Mouse (Mus musculus) kidney, adult 9 months (tissue): ENCODE measurements around the gene Gm26992.
A peak's percentile ranks its signal among the peaks of the same experiment; 100 is the strongest.
"Not testable (repeated sequence)": the region's sequence is repeated elsewhere in the genome, so short reads cannot be mapped to it uniquely, and the experiment has no call there.

ENCODE experiments used
- DNase-seq: peaks from one replicate; pipeline ENCODE4 v3.0.0; 2022

The Gm26992 gene

DNA sequence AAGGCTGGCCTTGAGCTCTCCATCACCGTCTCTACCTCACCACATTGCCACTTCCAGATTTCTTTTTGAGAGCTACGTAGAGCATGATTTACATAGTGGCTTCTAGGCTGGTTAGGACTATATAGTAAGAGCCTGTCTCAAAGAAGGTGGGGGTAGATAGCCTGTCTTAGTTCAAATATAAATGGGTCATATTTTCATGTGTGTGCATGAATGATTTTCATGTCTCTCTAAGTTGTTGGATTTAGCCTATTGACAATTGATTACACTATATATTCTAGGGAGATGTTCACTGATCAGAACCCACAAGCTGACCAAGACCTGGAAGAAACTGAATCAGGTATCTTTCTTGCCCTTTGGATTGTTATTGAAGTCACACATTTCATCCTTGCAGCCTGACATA, at the start of gene Gm26992:
TSS of gene Gm26992 (plus strand) at position 301 of the 400 bp plus-strand sequence.
- no peak for DNase-seq

DNA sequence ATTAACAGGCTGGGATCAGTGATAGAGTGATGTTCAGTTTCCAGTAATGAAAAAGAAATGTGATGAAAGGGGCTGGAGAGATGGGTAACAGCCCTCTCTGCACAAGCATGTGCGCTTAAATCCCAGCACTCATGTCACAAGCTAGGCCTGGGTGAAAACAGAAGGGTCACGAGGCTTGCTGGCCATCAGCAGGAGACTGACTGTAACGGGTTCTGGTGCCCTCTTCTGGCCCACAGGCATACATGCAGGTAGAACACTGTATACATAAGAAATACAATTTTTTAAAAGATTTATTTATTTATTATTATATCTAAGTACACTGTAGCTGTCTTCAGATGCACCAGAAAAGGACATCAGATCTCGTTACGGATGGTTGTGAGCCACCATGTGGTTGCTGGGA, 47.6 kb upstream of the Gm26992 start:
- peak; percentile 7 for DNase-seq

DNA sequence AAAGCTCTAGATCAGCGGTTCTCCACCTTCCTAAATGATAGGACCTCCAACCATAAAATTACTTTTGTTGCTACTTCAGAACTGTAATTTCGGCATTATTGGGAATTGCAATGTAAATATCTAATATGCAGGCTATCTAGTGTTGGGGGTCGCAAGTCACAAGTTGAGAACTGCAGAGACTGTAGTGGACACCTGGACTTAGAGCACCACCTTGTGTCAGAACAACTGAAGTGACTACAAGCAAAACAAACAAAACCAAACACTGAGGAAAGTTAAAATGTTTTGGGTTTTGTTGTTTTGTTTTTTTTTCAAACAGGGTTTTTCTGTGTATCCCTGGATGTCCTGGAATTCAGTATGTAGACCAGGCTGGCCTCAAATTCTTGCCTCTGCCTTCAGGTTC, 37.3 kb upstream of the Gm26992 start:
- DNase-seq, result no peak

DNA sequence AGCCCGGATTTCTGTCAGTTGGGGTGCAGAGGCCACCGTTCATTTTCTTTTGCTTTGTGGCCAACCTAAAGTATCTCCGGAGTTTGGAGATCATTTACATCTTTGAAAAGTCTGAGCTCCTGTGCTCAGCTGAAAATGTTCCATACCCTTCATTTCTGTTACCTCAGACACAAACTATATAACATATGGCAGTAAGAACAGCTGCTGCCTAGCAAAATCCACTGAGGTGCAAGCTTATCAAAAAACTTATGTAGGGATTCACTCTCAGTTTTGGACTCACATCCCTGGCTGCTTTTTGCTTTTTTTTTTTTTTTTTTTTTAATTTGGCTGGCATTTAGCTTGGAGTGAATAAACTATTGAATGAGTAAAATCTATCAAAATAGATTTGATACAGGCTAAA, 33.7 kb upstream of the Gm26992 start:
- DNase-seq, result no peak

DNA sequence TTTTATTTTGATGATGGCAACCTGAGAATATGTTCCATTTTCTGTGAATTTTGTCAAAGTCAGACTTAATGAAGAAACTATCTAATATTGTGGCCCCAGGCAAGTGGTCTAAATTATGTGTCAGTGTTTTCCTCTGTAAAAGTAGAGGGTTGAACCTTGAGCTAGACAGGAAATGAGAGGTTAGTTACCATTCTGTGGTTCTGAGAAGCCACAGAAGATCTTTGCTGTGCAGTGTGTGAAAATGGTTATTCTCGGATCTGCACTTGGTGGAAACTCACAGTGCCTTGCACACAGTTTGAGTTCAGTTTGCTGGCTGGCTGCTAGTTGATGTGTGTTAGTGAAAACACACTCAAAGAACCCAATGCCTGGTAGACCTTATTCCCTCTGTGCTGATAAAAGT, 28.0 kb upstream of the Gm26992 start:
- no peak for DNase-seq

DNA sequence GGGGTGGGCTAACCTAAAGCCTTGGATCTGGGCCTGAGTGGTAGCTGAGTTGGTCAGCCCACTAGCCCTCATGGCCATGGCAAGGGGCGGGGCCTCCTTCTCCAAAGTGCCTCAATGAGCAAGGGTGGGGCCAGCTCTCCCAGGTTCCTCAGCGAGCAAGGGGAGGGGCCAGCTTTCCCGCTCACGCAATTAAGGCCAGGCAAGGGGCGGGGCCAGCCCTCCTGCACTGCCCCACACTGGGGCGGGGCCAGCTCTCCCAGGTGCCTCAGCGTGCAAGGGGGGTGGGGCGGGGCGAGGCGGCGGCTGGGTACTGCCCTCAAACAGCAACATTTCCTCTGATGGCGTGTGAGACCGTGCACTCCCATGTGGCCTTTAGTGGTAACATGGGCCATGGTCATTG, 16.8 kb upstream of the Gm26992 start:
- no peak for DNase-seq

DNA sequence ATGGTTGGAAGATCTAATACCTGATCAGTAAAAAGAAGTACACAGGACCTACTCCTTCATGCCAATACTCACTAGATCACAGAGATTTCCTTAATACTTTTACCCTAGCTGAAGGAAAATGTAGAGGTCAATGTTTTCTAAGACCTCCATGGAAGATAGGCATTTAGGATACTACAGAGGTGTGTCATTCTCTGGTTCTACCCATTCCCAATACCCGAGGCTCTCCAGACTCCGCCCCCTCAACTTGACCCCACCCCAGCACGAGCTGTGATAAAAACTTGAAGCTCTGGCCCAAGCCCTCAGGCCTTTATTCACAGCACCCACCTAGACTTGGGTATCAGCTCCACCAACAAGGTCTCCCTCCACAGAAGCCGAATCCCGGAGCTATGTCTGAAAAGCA, 7.6 kb upstream of the Gm26992 start, which contains the start of gene Tsx:
TSS of gene Tsx (plus strand) at position 301 of the 400 bp plus-strand sequence.
- no peak for DNase-seq

DNA sequence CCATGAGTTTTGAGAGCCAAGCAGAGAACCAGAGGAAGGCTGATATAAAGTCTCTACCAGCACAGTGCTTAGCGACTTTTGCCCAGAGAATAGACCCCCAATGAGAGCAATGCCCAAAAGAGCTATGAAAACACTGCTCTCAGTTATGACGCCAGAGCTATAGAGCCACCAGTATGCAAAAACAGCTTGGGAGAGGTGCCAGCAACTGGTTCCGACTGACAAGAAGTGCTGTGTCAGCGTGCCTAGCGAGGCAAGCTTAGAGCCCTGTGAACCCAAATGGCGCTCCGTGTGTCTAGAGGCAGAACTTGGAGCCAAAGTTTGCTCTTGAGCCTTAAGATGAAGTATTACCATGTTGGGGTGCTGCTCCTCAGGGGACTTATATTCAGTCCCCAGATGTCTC, 5.9 kb downstream of the Gm26992 start:
- DNase-seq, result peak; percentile 2

DNA sequence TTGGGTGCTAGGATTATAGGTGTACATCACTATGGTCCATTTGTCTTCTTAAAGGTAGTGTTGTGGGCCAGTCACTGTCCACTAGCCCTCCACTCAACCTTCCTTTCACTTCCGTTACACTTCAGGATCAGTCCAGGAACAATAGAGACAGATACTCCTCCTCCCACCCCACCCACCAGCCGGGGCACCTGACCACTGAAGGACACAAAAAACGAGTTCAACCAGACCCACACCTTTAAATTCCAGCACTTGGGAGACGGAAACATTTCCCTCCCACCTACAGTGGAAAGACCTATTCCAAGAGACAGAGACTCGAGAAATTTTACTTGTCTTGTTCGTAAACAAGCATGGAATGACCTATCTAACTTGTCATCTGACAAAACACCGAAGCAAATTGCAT, 10.5 kb downstream of the Gm26992 start:
- DNase-seq, result no peak

DNA sequence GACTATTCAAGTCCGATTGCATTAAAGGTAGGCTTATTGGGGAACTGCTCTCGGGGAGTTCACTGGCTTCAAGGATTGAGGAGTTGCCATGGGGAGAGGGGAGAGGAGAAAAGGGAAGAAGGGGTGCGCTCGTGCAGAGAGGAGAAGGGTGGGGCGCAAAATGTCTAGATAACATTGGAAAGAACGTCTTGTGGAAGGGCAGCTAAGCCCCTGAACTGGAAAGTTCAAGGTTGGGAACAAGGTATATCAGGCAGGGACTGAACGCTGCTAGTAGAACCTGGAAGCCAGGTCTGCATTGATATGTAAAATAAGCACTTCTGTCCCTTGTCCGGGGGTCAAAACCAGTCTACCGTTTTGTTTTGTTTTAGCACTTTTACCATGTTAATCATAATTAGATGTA, 16.2 kb downstream of the Gm26992 start:
- no peak for DNase-seq

DNA sequence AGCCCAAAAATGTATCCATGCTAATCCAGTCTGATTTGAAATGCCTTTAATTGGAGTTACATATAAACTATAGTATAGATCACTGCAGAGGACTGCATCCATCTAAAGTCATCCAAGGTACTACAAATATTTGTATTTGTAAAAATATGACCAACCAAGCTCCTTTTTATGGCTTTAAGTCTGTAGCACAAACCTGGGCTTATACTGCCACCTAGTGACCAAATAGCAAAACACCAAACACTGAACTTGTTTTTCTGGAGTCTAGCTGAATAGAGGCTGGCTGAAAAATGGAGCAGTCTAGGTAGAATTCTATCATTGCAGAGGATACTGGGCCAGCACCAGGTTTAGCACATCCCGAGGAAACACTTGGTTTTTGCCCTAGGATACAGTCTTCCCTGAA, 19.0 kb downstream of the Gm26992 start:
- peak; percentile 34 for DNase-seq

DNA sequence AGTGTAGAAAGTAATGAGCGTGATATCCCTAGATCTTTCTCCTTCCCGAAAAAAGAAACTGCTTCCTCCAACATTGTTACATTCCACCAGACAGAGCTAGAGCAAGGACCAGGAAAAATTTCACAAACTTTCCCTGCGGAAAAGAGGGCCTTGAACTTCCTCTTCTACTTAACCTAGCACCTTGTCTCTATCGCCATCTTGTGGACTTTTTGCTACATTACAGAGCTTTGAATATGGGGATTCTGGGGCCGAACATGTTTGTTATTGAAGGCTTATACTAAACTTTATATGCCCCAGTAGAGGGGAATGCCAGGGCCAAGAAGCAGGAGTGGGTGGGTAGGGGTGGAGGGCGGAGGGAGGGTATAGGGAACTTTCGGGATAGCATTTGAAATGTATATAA, 21.9 kb downstream of the Gm26992 start:
- DNase-seq, result peak; percentile 40

DNA sequence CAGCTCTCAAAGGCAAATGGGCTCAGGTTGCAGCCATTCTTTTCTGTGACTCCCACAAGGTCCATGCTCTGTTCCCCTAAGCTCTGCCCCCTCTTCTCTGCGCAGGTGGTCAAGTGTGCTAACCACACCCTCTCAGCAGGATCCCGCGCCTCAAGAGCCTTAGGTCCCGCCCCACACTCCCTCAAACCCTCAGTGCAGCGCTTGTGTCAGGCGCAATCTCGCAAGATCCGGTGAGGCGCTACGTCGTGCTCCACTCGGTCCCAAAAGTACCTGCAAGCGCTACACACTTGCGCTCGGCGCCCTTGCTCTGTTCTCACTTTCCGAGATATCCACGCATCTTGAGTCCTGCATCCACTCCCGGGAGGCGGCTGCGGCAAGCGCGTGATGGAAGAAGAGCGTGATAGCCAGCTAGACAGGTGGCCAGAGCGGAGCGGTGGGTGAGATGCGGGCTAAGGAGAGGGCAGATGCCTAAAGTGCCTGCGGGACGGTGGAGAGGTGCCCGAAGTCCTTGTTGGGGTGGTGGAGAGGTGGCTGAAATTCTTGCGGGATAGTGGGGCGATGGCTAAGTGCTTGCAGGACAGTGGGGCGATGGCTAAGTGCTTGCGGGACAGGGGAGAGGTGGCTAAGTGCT, 25.8 kb downstream of the Gm26992 start:
- DNase-seq, result peak; percentile 9

DNA sequence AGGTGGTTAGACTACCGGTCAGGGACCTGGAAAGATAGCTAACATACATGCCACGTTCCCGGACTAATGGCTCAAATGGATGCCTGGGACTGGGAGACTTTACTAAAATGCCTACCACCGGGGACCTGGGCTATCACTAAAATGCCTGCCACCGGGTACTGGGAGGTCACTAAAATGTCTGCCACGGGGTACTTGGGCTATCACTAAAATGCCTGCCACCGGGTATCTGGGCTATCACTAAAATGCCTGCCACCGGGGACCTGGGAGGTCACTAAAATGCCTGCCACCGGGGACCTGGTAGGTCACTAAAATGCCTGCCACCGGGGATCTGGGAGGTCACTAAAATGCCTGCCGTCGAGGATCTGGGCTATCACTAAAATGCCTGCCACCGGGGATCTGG, 26.6 kb downstream of the Gm26992 start:
- DNase-seq, result not testable (repeated sequence)

DNA sequence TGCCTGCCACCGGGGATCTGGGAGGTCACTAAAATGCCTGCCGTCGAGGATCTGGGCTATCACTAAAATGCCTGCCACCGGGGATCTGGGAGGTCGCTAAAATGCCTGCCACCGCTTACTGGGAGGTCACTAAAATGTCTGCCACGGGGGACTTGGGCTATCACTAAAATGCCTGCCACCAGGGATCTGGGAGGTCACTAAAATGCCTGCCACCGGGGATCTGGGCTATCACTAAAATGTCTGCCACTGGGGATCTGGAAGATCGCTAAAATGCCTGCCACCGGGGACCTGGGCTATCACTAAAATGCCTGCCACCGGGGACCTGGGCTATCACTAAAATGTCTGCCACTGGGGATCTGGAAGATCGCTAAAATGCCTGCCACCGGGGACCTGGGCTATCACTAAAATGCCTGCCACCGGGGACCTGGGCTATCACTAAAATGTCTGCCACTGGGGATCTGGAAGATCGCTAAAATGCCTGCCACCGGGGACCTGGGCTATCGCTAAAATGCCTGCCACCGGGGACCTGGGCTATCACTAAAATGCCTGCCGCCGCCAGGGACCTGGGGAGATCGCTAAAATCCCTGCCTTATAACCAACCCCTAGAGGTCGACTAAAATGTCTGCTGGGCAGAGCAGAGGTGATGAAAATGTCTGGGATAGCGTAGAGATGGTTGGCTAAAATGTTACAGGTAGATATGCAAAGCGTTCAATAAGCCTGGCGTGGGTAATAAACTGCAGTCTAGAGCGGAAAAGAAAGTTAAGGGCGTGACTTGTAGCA, 27.3 kb downstream of the Gm26992 start:
- DNase-seq, result not testable (repeated sequence)

DNA sequence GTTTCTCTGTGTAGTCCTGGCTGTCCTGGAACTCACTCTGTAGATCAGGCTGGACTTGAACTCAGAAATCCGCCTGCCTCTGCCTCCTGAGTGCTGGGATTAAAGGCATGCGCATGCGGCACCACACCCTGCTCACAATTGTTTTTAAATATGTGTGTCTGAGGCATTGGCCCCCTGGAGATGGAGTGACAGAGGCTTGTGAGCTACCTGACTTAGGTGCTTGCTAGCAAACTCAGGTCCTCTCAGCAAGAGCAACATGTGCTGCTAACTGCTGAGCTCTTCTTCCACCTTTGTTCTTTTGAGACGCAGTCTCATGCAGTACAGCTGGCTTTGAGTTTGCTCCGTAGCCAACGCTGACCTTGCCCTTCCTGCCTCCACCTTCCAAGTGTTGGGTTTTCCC, 31.0 kb downstream of the Gm26992 start:
- DNase-seq, result no peak

DNA sequence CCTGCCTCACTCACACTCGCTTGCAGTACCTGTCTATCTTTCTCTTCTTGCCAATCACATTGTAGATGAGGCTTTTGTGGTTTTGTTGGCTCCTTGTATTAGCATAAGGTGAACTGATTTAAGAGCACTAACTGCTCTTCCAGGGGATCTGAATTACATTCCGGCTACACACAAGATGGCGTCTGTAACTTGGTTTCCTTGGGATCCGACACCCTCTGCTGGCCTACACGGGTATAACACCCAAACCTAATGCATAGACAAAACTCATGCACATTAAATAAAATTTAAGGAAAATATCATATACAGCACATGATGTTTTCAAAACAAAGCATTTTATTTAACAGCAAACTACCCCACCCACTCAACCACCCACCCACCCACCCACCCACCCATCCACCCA, 38.2 kb downstream of the Gm26992 start:
- DNase-seq, result no peak

DNA sequence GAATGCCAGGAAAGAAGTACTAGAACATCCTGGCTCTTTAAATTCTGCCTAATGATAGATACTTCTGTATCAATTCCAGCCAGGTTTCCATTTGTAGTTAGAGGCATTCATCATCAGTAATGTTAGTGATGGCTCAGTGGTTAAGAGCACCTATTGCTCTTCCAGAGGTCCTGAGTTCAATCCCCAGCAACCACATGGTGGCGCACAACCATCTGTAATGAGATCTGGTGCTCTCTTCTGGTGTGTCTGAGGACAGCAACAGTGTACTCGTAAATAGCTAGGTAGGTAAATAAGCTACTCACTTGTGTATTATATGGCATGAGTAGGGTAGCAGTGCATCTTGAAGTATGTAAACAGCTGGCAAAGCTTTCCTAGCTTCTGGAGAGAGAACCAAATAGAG, 47.2 kb downstream of the Gm26992 start:
- DNase-seq, result no peak

DNA sequence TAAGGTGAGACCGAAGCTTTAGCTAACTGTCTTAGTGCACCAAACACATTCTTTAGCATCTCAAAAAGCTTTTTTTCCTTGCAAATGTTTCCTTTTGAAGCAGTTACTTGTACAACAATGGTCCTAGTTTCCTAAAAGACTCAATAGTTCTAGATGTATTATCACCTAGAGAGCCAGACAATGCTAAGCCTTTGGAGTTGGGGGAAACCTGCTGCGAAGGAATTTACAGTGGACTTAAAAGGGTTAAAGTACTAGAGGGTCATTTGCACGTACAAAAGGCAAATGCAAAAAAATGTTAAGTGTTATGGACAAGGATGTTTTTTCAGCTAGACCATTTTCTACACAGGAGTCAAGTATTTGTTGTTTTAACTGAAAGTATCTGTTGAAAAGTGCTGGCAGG, 50.5 kb downstream of the Gm26992 start:
- DNase-seq, result no peak

DNA sequence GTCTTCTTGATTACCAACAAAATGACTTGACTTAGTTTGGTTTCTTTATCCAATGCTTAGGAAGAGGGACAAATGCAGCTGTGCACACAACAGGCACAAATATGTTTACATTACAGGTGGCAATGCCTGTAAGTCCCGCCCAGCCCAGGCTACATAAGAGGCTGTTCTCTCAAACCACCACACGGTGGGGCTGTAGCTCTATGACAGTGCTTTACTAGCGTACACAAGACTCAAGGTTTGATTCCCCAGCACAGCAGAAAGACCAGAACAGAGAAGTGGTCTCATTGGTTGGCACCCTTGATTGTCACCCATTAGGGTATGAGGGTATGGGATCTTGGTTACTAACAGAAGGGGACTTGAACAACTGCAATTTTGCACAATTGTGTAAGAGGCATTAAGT, 55.7 kb downstream of the Gm26992 start:
- DNase-seq, result peak; percentile 58

DNA sequence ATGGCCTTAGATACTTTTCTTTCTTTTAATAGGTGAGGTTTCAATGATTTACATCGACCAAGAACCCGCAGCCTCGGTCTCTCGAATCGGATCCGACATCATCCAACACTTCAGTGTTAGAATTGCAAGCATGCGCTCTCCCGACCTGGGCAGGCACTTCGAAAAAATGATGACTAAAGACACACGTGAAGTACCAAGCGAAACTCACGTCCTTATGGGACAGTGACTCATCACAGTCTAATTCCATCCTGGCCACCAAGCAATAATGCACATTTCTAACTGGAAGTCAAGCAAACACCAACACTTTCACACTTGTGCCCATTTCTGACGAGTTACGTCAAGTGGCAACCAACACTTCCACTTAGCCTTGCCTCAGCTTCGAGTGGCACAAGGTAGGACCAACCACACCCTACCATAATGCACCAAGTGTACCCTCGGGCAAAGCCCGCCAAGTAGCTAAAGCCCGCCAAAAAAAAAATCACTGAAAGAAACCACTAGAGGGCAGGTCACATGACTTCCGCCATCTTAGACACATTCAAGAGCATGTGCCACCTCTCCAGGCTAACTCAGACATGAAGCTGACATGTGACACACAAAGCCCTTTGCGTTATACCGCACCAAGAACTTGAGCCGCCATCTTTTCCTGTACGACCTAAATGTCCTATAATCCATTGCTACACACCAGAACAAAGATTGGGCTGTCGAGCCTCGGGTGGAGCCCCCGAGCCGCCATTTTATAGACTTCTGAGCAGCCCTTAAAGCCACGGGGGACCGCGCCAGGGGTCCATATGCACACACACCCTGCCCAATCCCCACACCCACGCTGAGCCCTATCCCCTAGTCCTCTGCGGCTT, 59.7 kb downstream of the Gm26992 start:
- DNase-seq, result no peak

DNA sequence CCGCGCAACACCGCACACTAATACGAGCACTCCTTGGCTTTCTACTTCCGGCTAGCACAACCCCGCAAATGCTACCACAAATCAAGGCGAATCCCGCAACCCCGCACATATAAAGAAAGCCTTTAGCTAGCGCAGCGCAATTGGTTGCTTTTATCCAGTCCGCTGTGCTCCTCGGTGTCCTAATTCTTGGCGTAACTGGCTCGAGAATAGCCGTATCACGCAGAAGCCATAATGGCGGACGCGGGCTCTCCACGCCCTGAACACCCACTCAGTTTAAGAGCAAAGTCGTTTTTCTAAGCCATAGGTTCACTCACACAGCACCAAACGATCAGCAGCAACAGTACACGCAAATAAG, 60.3 kb downstream of the Gm26992 start:
- DNase-seq, result no peak

DNA sequence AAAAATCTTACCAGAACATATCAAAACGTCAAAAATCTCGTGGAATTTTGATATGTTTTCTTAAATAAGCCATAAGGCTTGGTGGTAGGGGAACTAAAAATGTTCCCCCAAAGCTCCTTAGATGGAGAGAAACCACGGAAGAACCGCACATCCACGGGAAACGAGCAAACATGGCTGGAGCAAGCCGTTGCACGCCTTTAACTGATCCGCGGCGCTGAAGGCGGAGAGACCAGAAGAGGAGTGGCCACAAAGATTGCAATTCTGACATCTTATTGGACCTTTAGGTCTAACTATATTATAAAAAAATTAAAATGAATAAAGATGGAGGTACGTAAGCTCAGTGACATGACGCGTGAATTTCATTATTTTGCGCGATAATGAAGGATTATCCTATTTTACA, 61.2 kb downstream of the Gm26992 start:
- no peak for DNase-seq

DNA sequence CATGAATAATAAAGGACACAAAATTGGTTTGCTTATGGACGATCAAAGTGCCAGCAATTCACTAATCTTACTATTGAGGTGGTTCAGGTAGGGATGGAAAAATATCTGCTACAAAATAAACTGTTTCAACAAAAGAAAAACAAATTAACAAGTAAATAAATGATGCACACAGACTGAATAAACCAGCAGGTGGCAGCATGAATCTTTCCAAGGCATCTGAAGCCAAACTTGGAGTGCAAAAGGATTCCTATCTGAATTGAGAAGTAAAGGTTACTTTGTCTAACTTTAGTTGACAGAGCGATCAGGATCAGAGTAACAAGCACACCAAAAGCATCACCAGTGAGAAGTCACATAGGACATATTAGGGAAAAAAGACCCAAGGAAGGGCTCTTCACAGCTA, 62.2 kb downstream of the Gm26992 start:
- DNase-seq, result peak; percentile 62
